Mouse (Mus musculus): ENCODE measurements around the gene Tmem239.

The Tmem239 gene

GRCm38 (mm10) chr2:130449021-130449793 lies 42.9 kb downstream of the Tmem239 start:
- in situ Hi-C loops (cut with MboI; ENCODE audit: unreplicated experiment in 2 of 2), result loop anchor here (5.0 kb wide), 2 partner anchors 108 to 113 kb away; partner anchors contain the start of gene Mrps26 (in 1 of the 2)

GRCm38 (mm10) chr2:130449794-130450433 lies 43.6 kb downstream of the Tmem239 start, which contains the start of gene Ptpra:
Ptpra (plus strand) TSS chr2:130450278.
- in situ Hi-C loops (cut with MboI; ENCODE audit: unreplicated experiment in 2 of 2), result loop anchor here (5.0 kb wide), 2 partner anchors 107 to 112 kb away; partner anchors contain the start of gene Mrps26 (in 1 of the 2)

- in situ Hi-C loops (cut with MboI; ENCODE audit: unreplicated experiment in 2 of 2), result no loop called here
Measured at GRCm38 (mm10) chr2:130450434-130450796, 44.1 kb downstream of the Tmem239 start.

GRCm38 (mm10) chr2:130451086-130451726 lies 44.9 kb downstream of the Tmem239 start:
- in situ Hi-C loops (cut with MboI; ENCODE audit: unreplicated experiment in 2 of 2), result no loop called here

- in situ Hi-C loops (cut with MboI; ENCODE audit: unreplicated experiment in 2 of 2), result no loop called here
Measured at GRCm38 (mm10) chr2:130451727-130452090, 45.4 kb downstream of the Tmem239 start.

GRCm38 (mm10) chr2:130452266-130452665 lies 46.0 kb downstream of the Tmem239 start:
- in situ Hi-C loops (cut with MboI; ENCODE audit: unreplicated experiment in 2 of 2), result no loop called here

- in situ Hi-C loops (cut with MboI; ENCODE audit: unreplicated experiment in 2 of 2), result no loop called here
Measured at GRCm38 (mm10) chr2:130453421-130453820, 47.1 kb downstream of the Tmem239 start.

GRCm38 (mm10) chr2:130454748-130455370 lies 48.6 kb downstream of the Tmem239 start:
- in situ Hi-C loops (cut with MboI; ENCODE audit: unreplicated experiment in 2 of 2), result no loop called here
